Mouse (Mus musculus) liver (tissue): ENCODE results near the gene Cpeb3.
"Not testable (repeated sequence)": the region's sequence is repeated elsewhere in the genome, so short reads cannot be mapped to it uniquely, and the experiment has no call there.

Experiments
- DNase-seq: peaks from one replicate; pipeline ENCODE4 v3.0.0-alpha.2; 2020; ENCODE audit warnings: mixed read lengths

Gene Cpeb3

GRCm38 (mm10) chr19:37145401-37145800, 63.0 kb downstream of the Cpeb3 start:
- DNase-seq: no peak

GRCm38 (mm10) chr19:37141623-37142022, 66.8 kb downstream of the Cpeb3 start:
- DNase-seq: peak; percentile 59

GRCm38 (mm10) chr19:37137133-37137532, 71.3 kb downstream of the Cpeb3 start:
- DNase-seq: no peak

GRCm38 (mm10) chr19:37135459-37135858, 72.9 kb downstream of the Cpeb3 start:
- DNase-seq: not testable (repeated sequence)

- no peak for DNase-seq
Observed at GRCm38 (mm10) chr19:37133666-37134065, 74.7 kb downstream of the Cpeb3 start.

GRCm38 (mm10) chr19:37131660-37132059, 76.7 kb downstream of the Cpeb3 start:
- no peak for DNase-seq

- DNase-seq: no peak
Observed at GRCm38 (mm10) chr19:37128461-37128860, 79.9 kb downstream of the Cpeb3 start.

- no peak for DNase-seq
Observed at GRCm38 (mm10) chr19:37127018-37127567, 81.3 kb downstream of the Cpeb3 start.

GRCm38 (mm10) chr19:37124961-37125360, 83.4 kb downstream of the Cpeb3 start:
- DNase-seq: no peak

- DNase-seq: no peak
Observed at GRCm38 (mm10) chr19:37119281-37119680, 89.1 kb downstream of the Cpeb3 start.

- no peak for DNase-seq
Observed at GRCm38 (mm10) chr19:37115824-37116223, 92.6 kb downstream of the Cpeb3 start.

- no peak for DNase-seq
Observed at GRCm38 (mm10) chr19:37115374-37115773, 93.0 kb downstream of the Cpeb3 start.

- no peak for DNase-seq
Observed at GRCm38 (mm10) chr19:37111831-37112230, 96.6 kb downstream of the Cpeb3 start.

- DNase-seq: no peak
Observed at GRCm38 (mm10) chr19:37110494-37110893, 97.9 kb downstream of the Cpeb3 start.

- no peak for DNase-seq
Observed at GRCm38 (mm10) chr19:37109853-37110252, 98.5 kb downstream of the Cpeb3 start.

- DNase-seq: peak; percentile 74
Observed at GRCm38 (mm10) chr19:37100689-37101088, 107.7 kb downstream of the Cpeb3 start.

GRCm38 (mm10) chr19:37095666-37096330, 112.6 kb downstream of the Cpeb3 start:
- no peak for DNase-seq

GRCm38 (mm10) chr19:37093181-37093580, 115.2 kb downstream of the Cpeb3 start:
- DNase-seq: no peak

- DNase-seq: no peak
Observed at GRCm38 (mm10) chr19:37090146-37091061, 118.0 kb downstream of the Cpeb3 start.

- DNase-seq: no peak
Observed at GRCm38 (mm10) chr19:37088043-37088748, 120.2 kb downstream of the Cpeb3 start.

GRCm38 (mm10) chr19:37084546-37084945, 123.9 kb downstream of the Cpeb3 start:
- DNase-seq: no peak

- DNase-seq: no peak
Observed at GRCm38 (mm10) chr19:37081467-37081866, 126.9 kb downstream of the Cpeb3 start.

GRCm38 (mm10) chr19:37079151-37079550, 129.2 kb downstream of the Cpeb3 start:
- DNase-seq: no peak
